Mouse (Mus musculus) intestine, embryonic 16.5 days (tissue): ENCODE measurements around the gene Atad1. TPM values are rescaled to one million over a fixed set of nuclear protein-coding genes. Genes with fewer than 3 reads are reported as not detected.
"Not testable (repeated sequence)": the region's sequence is repeated elsewhere in the genome, so short reads cannot be mapped to it uniquely, and the experiment has no call there.

Source experiments
- ATAC-seq: fragments of 200-750 bp; cut with Nextera tagmentation; 2 replicates; pipeline ENCODE4 v1.8.0; 2017; ENCODE audit warnings: moderate TSS enrichment, moderate library complexity
- H3K27ac ChIP-seq: fragments of 300-500 bp; sonication (generic); 2 replicates; pipeline ENCODE4 v1.5.1; 2014; ENCODE audit warnings: mild to moderate bottlenecking, low read length
- H3K27me3 ChIP-seq: fragments of 300-500 bp; sonication (generic); replicated peaks from 2 replicates; pipeline ENCODE4 v1.6.1; 2014; ENCODE audit warnings: low read length, control low read depth, mixed read lengths; ENCODE audit not compliant: control insufficient read depth, insufficient read depth
- H3K36me3 ChIP-seq: fragments of 300-500 bp; sonication (generic); 2 replicates; pipeline ENCODE4 v1.6.1; 2014; ENCODE audit warnings: low read length, control low read depth; ENCODE audit not compliant: control insufficient read depth, insufficient read depth
- H3K4me1 ChIP-seq: fragments of 300-500 bp; sonication (generic); 2 replicates; pipeline ENCODE4 v1.6.1; 2014; ENCODE audit warnings: low read length, control low read depth, mixed read lengths; ENCODE audit not compliant: control insufficient read depth, insufficient read depth
- H3K4me2 ChIP-seq: fragments of 300-500 bp; sonication (generic); 2 replicates; pipeline ENCODE4 v1.6.1; 2014; ENCODE audit warnings: low read depth, low read length, control low read depth
- H3K4me3 ChIP-seq: fragments of 300-500 bp; sonication (generic); 2 replicates; pipeline ENCODE4 v1.5.1; 2014; ENCODE audit warnings: mild to moderate bottlenecking, low read length
- H3K9ac ChIP-seq: fragments of 300-500 bp; sonication (generic); 2 replicates; pipeline ENCODE4 v1.6.1; 2014; ENCODE audit warnings: low read depth, low read length
- H3K9me3 ChIP-seq: fragments of 300-500 bp; sonication (generic); 2 replicates; pipeline ENCODE4 v1.6.1; 2016; ENCODE audit warnings: low read length, control low read depth; ENCODE audit not compliant: control insufficient read depth
- WGBS: fragments of 180-500 bp; shearing (Covaris S2); extraction: QIAGEN DNeasy Blood & Tissue Kit; methylation state at CpG from one replicate; pipeline ENCODE4 v1.1.7; 2014; 5-methylcytosine and 5-hydroxymethylcytosine counted together
- polyA plus RNA-seq: library from polyadenylated mRNA; unstranded; fragments of >200 nt; fragmentation: Nextera tagmentation; extraction: Ambion mirVana; gene quantifications from 2 replicates; pipeline ENCODE4 v1.2.1, GENCODE M21; 2015

The Atad1 gene
- polyA plus RNA-seq, 1 experiment from 2014 or later, result 77.4 TPM

GRCm38 (mm10) chr19:32702191-32702590 is 37.4 kb downstream of the Atad1 start:
- Histone ChIP-seq H3K36me3 (peaks cover 11% of the 10 kb centered on the region), H3K27me3 (no peaks in the 10 kb centered on the region), H3K4me3 (no peak overlapping the region), H3K9ac (no peak overlapping the region), H3K4me2 (no peak overlapping the region), H3K9me3 (no peaks in the 10 kb centered on the region), H3K27ac (no peak overlapping the region), H3K4me1 (no peaks in the 10 kb centered on the region)
- WGBS, result 79% methylated on average over 3 of the region's 3 CpGs
- no peak for ATAC-seq

- Histone ChIP-seq H3K4me3 (no peak overlapping the region), H3K9ac (no peak overlapping the region), H3K4me1 (no peaks in the 10 kb centered on the region), H3K4me2 (no peak overlapping the region), H3K27me3 (no peaks in the 10 kb centered on the region), H3K36me3 (peaks cover 8% of the 10 kb centered on the region), H3K27ac (no peak overlapping the region), H3K9me3 (no peaks in the 10 kb centered on the region)
- 87% methylated on average over 2 of the region's 2 CpGs for WGBS
- ATAC-seq, result no peak
Measured at GRCm38 (mm10) chr19:32696674-32697073, 42.9 kb downstream of the Atad1 start.

- no peaks in the 10 kb centered on the region for H3K27me3 ChIP-seq
- no peaks in the 10 kb centered on the region for H3K9me3 ChIP-seq
- peaks cover 2% of the 10 kb centered on the region; the same call in 1 of the 2 replicates for H3K36me3 ChIP-seq
- H3K4me3 ChIP-seq, result no peak overlapping the region
- ATAC-seq, result no peak
- no peaks in the 10 kb centered on the region for H3K4me1 ChIP-seq
- no peak overlapping the region for H3K27ac ChIP-seq
- WGBS, result 65% methylated on average over 6 of the region's 6 CpGs
- H3K9ac ChIP-seq, result no peak overlapping the region
- H3K4me2 ChIP-seq, result no peak overlapping the region
Measured at GRCm38 (mm10) chr19:32689724-32690123, 49.9 kb downstream of the Atad1 start.

- H3K36me3 ChIP-seq, H3K9ac ChIP-seq, H3K27me3 ChIP-seq, ATAC-seq, H3K27ac ChIP-seq, H3K4me3 ChIP-seq, H3K4me1 ChIP-seq, H3K9me3 ChIP-seq, H3K4me2 ChIP-seq: not testable (repeated sequence)
- 73% methylated on average over 3 of the region's 3 CpGs for WGBS
Measured at GRCm38 (mm10) chr19:32688227-32688626, 51.4 kb downstream of the Atad1 start.

- Histone ChIP-seq H3K27me3 (no peaks in the 10 kb centered on the region), H3K4me3 (no peak overlapping the region), H3K9ac (no peak overlapping the region), H3K4me1 (no peaks in the 10 kb centered on the region), H3K4me2 (no peak overlapping the region), H3K36me3 (no peaks in the 10 kb centered on the region), H3K27ac (no peak overlapping the region), H3K9me3 (no peaks in the 10 kb centered on the region)
- no peak for ATAC-seq
- WGBS, result 91% methylated on average over 5 of the region's 5 CpGs
Measured at GRCm38 (mm10) chr19:32687721-32688120, 51.9 kb downstream of the Atad1 start.

GRCm38 (mm10) chr19:32683081-32683480 is 56.5 kb downstream of the Atad1 start:
- Histone ChIP-seq H3K27ac (no peak overlapping the region), H3K4me1 (no peaks in the 10 kb centered on the region), H3K9ac (no peak overlapping the region), H3K36me3 (no peaks in the 10 kb centered on the region), H3K9me3 (no peaks in the 10 kb centered on the region), H3K27me3 (no peaks in the 10 kb centered on the region), H3K4me2 (no peak overlapping the region), H3K4me3 (no peak overlapping the region)
- WGBS, result 94% methylated on average over 5 of the region's 5 CpGs
- ATAC-seq, result no peak

- Histone ChIP-seq H3K36me3 (no peaks in the 10 kb centered on the region), H3K27ac (no peak overlapping the region), H3K9ac (no peak overlapping the region), H3K27me3 (no peaks in the 10 kb centered on the region), H3K4me1 (no peaks in the 10 kb centered on the region), H3K9me3 (no peaks in the 10 kb centered on the region), H3K4me3 (no peak overlapping the region), H3K4me2 (no peak overlapping the region)
- ATAC-seq, result no peak
- WGBS, result 79% methylated on average over 2 of the region's 2 CpGs
Measured at GRCm38 (mm10) chr19:32680894-32681293, 58.7 kb downstream of the Atad1 start.

- Histone ChIP-seq H3K36me3 (no peaks in the 10 kb centered on the region; the same call in none of the 2 replicates), H3K27me3 (no peaks in the 10 kb centered on the region), H3K27ac (no peak overlapping the region), H3K9me3 (no peaks in the 10 kb centered on the region), H3K4me1 (no peaks in the 10 kb centered on the region), H3K4me2 (no peak overlapping the region), H3K4me3 (no peak overlapping the region), H3K9ac (no peak overlapping the region)
- WGBS, result 94% methylated on average over 3 of the region's 3 CpGs
- no peak for ATAC-seq
Measured at GRCm38 (mm10) chr19:32675766-32676165, 63.8 kb downstream of the Atad1 start.

GRCm38 (mm10) chr19:32667830-32668229 is 71.8 kb downstream of the Atad1 start:
- H3K9me3 ChIP-seq, H3K4me3 ChIP-seq, H3K27ac ChIP-seq, H3K4me2 ChIP-seq, H3K4me1 ChIP-seq, H3K9ac ChIP-seq, H3K36me3 ChIP-seq, H3K27me3 ChIP-seq, ATAC-seq: not testable (repeated sequence)
- WGBS, result 92% methylated on average over 1 of the region's 1 CpGs

- H3K36me3 ChIP-seq, result no peaks in the 10 kb centered on the region; the same call in 1 of the 2 replicates
- no peaks in the 10 kb centered on the region for H3K9me3 ChIP-seq
- H3K4me3 ChIP-seq, result no peak overlapping the region
- 84% methylated on average over 8 of the region's 8 CpGs for WGBS
- H3K4me1 ChIP-seq, result no peaks in the 10 kb centered on the region
- no peak overlapping the region for H3K9ac ChIP-seq
- H3K27me3 ChIP-seq, result no peaks in the 10 kb centered on the region
- H3K27ac ChIP-seq, result no peak overlapping the region
- H3K4me2 ChIP-seq, result no peak overlapping the region
- no peak for ATAC-seq
Measured at GRCm38 (mm10) chr19:32665243-32665642, 74.3 kb downstream of the Atad1 start.
